Mouse (Mus musculus): Measurements from ENCODE around the gene Dpp6. TPM values are rescaled to one million over a fixed set of nuclear protein-coding genes. Genes with fewer than 3 reads are reported as not detected.

Gene Dpp6
- total and polyA plus RNA-seq, 3 experiments = not detected

DNA sequence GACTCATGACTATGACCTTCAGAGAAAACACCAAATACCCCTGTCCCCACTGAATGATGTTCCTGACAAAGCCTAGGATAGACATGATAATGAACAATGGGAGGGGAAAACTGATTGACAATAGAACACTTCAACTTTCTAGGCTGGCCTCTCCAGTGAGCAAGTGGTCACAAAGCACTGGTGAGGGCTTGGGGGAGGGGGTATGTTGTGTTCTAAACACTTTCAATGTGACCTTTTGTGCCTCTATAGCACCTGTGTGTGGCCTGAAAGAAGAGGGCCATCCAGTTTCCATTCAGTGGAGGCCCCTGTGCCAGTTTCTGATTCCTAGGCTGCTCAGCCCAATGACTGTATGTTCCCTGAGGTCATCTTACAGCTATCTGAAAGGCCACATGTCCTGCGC lies 426.2 kb downstream of the Dpp6 start:
- Histone ChIP-seq H3K9ac (ENCODE audit: control insufficient read depth, low read depth, low read length, poor library complexity, severe bottlenecking) (no peak overlapping the region), H3K27me3 (ENCODE audit: control insufficient read depth in 1 of 2, insufficient read depth in 2 of 2, low read length in 2 of 2) (no peaks in the 10 kb centered on the region), H3K4me3 (ENCODE audit: control insufficient read depth in 1 of 2, insufficient read depth in 1 of 2, low read depth in 2 of 2, low read length in 2 of 2) (no peak overlapping the region), H3K4me1 (ENCODE audit: control insufficient read depth in 1 of 2, insufficient read depth in 2 of 2, low read length in 2 of 2) (no peaks in the 10 kb centered on the region), H3K9me3 (replicated peaks; ENCODE audit: insufficient read depth, low read length) (no peaks in the 10 kb centered on the region), H3K27ac (ENCODE audit: control insufficient read depth, low read depth, low read length) (no peak overlapping the region), H3K36me3 (ENCODE audit: control insufficient read depth in 1 of 2, insufficient read depth in 2 of 2, low read length in 2 of 2) (no peaks in the 10 kb centered on the region), H3K79me2 (ENCODE audit: control insufficient read depth, insufficient read depth, low read length, poor library complexity) (no peaks in the 10 kb centered on the region)
- TF ChIP-seq ZC3H11A (IDR thresholded peaks at IDR 0.05; ENCODE audit: low read depth, low read length) (no peak), MEF2A (IDR thresholded peaks at IDR 0.05; ENCODE audit: extremely low read depth, insufficient replicate concordance, low read depth, low read length, poor library complexity, severe bottlenecking) (no peak), KAT2A (conservative IDR thresholded peaks at IDR 0.05; ENCODE audit: low read depth, low read length) (no peak), POLR2AphosphoS5 (IDR thresholded peaks at IDR 0.05; ENCODE audit: borderline replicate concordance, low read depth, low read length) (no peak), ETS1 (IDR thresholded peaks at IDR 0.05; ENCODE audit: low read depth, low read length) (no peak), UBTF (IDR thresholded peaks at IDR 0.05; ENCODE audit: borderline replicate concordance, insufficient read depth, low read depth, low read length) (no peak), RCOR1 (IDR thresholded peaks at IDR 0.05; ENCODE audit: low read depth, low read length) (no peak), CTCF (IDR thresholded peaks at IDR 0.05 in 2 of 3, conservative IDR thresholded peaks at IDR 0.05 in 1 of 3; ENCODE audit: control insufficient read depth in 1 of 3, insufficient read depth in 1 of 3, low read depth in 2 of 3, low read length in 3 of 3, poor library complexity in 1 of 3, severe bottlenecking in 1 of 3) (no peak), NRF1 (IDR thresholded peaks at IDR 0.05; ENCODE audit: insufficient read depth, low read depth, low read length, poor library complexity, severe bottlenecking) (no peak), POLR2A (IDR thresholded peaks at IDR 0.05; ENCODE audit: control insufficient read depth in 1 of 2, insufficient read depth in 1 of 2, low read depth in 1 of 2, low read length in 2 of 2, poor library complexity in 1 of 2) (no peak), BHLHE40 (IDR thresholded peaks at IDR 0.05; ENCODE audit: borderline replicate concordance, low read depth, low read length) (no peak), GABPA (IDR thresholded peaks at IDR 0.05; ENCODE audit: low read depth, low read length) (no peak), HCFC1 (IDR thresholded peaks at IDR 0.05; ENCODE audit: low read depth, low read length) (no peak)
- no peak for DNase-seq (ENCODE audit: low read depth, low spot score)

DNA sequence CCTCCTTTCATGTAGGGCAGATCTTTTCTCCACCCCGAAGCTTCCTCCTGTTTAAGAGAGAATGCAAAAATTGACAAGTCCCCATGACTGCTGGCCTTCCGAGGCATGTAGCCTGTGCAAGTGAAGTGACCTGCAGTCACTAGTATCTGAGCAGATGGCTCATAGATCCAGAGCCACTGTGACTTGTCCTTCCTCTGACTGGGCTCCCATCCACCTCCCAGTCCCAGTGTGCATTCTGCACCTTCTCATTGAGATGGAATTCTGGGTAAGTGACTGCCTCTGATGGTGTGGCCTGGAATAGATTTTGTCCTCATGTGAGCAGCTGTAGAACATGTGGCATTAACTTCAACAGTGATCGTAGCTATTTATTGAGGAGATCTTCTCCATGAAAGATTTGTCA lies 430.8 kb downstream of the Dpp6 start:
- Histone ChIP-seq H3K4me1 (ENCODE audit: control insufficient read depth in 1 of 2, insufficient read depth in 2 of 2, low read length in 2 of 2) (no peaks in the 10 kb centered on the region), H3K9me3 (replicated peaks; ENCODE audit: insufficient read depth, low read length) (no peaks in the 10 kb centered on the region), H3K27me3 (ENCODE audit: control insufficient read depth in 1 of 2, insufficient read depth in 2 of 2, low read length in 2 of 2) (no peaks in the 10 kb centered on the region), H3K36me3 (ENCODE audit: control insufficient read depth in 1 of 2, insufficient read depth in 2 of 2, low read length in 2 of 2) (no peaks in the 10 kb centered on the region), H3K27ac (ENCODE audit: control insufficient read depth, low read depth, low read length) (no peak overlapping the region), H3K79me2 (ENCODE audit: control insufficient read depth, insufficient read depth, low read length, poor library complexity) (no peaks in the 10 kb centered on the region), H3K9ac (ENCODE audit: control insufficient read depth, low read depth, low read length, poor library complexity, severe bottlenecking) (no peak overlapping the region), H3K4me3 (ENCODE audit: control insufficient read depth in 1 of 2, insufficient read depth in 1 of 2, low read depth in 2 of 2, low read length in 2 of 2) (no peak overlapping the region)
- TF ChIP-seq SMC3 (IDR thresholded peaks at IDR 0.05; ENCODE audit: low read depth, low read length) (no peak), E2F4 (IDR thresholded peaks at IDR 0.05; ENCODE audit: borderline replicate concordance, low read depth, low read length) (no peak), BHLHE40 (IDR thresholded peaks at IDR 0.05; ENCODE audit: borderline replicate concordance, low read depth, low read length) (no peak), RAD21 (IDR thresholded peaks at IDR 0.05; ENCODE audit: low read depth, low read length) (no peak), JUND (IDR thresholded peaks at IDR 0.05; ENCODE audit: low read depth, low read length) (no peak), POLR2AphosphoS2 (IDR thresholded peaks at IDR 0.05; ENCODE audit: low read length) (no peak), CHD2 (IDR thresholded peaks at IDR 0.05; ENCODE audit: low read length) (no peak), ZKSCAN1 (IDR thresholded peaks at IDR 0.05; ENCODE audit: low read depth, low read length) (no peak), GATA1 (IDR thresholded peaks at IDR 0.05; ENCODE audit: low read depth, low read length) (no peak), MAFK (IDR thresholded peaks at IDR 0.05; ENCODE audit: borderline replicate concordance, low read depth, low read length) (no peak), ELF1 (IDR thresholded peaks at IDR 0.05; ENCODE audit: low read depth, low read length) (no peak)
- DNase-seq (ENCODE audit: low read depth, low spot score) = no peak

All from MEL (cell line).